Mouse (Mus musculus) adrenal gland, postnatal 36 days (tissue): ENCODE results near the gene Tatdn2. TPM values are rescaled to one million over a fixed set of nuclear protein-coding genes. Genes with fewer than 3 reads are reported as not detected.
"Not testable (repeated sequence)": the region's sequence is repeated elsewhere in the genome, so short reads cannot be mapped to it uniquely, and the experiment has no call there.

Experiments
- DNase-seq, 2 experiments: peaks; one replicate each; pipeline ENCODE4 v3.0.0; 2021; ENCODE audit warnings: mixed read lengths in 1 of 2
- total RNA-seq, 2 experiments: library from RNA; stranded (reverse); gene quantifications; 2 replicates each; pipeline ENCODE4 v1.2.3; 2021

Tatdn2 gene
- total RNA-seq, 2 experiments from 2014 or later, result 58.0 to 60.5 TPM

DNA sequence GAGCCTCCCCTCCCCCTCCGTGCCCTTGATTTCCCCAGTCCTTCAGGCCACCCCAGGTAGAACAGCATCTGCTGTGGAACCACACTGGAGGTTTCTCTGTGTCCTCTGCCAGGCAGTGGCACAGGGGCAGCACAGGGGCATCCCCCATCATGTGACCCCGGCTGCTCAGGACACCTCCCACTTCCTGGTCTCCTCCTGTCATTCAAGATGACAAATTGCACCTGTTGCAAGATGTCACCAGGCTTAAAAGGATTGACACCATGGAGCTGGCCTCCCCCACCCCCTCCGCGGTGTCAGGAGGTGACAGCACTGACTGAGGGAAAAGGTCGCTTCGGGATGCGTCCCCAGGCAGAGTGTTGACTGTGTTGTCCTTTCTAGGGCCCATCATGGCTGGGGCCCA, 27.0 kb upstream of the Tatdn2 start:
- DNase-seq, result no peak

- DNase-seq, result not testable (repeated sequence)
Observed at GRCm38 (mm10) chr6:113672029-113672428, 24.8 kb upstream of the Tatdn2 start.

DNA sequence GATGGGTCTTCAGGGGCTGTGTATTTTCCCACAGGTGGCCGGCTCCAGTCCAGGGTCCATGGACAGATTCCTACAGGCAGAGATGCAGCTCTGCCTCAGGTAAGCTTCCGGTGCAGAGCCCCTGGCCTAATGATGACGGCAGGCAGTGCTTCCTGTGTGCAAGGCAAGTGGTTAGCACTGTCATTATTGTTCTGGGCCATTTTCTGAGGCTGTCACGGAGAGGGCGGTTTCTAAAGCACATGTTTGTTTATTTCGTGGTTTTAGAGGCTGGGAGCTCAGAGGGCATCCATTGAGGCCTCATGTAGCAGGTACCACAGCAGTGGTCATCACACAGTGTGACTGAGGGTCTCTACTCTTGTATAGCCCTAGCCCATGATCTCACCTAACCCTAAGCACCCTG, 23.9 kb upstream of the Tatdn2 start:
- DNase-seq, result no peak

DNA sequence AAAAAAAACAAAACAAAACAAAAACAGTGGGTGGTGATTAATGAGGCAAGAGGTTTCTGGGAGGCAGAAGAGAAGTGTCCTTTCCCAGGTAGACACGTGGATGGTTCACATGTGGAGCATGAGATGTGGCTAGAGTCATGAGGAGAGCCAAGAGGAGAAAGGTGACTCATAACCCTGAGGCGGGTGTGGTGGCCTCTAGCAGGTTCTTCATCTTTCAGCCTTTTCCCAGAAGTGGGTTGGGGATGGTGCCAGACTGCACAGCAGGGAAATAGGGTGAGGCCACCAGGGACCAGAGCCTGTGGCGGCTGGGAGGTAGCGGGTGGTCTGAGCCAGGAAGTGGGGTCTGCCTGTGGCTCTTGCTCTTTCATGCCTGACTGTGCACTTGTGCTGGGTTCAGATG, 21.6 kb upstream of the Tatdn2 start:
- DNase-seq, result no peak

GRCm38 (mm10) chr6:113675991-113676390, 20.9 kb upstream of the Tatdn2 start:
- no peak for DNase-seq

DNA sequence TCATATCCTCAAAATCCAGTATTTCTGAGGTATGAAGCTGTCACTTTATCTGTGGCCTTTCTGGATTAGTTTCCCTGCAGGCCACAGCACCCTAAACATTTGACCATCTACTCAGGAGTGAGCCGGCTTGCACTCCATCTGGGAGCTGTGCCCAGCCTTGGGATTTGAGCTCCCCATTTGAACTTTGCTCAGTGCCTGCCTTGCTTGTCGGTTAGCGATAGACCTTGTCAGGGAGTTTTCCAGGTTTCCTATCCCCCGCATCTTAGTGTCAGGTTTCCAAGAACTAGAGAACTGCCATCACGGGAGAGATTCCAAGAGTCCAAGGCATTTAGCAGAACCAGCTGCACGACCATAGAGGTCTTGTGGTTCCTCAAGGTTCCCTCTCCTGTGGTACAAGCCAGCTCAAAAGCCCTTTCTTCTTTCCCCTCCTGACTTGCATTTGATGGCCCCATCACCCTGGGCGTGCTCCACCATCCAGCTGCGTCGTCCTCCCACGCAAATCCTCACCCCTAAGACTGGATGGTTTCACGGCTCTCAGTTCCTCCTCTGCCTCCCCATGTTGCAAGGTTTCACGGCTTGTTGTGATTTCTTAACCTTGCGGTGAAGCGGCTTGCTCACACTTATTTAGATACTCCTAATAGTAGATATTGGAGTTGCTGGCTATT, 19.6 kb upstream of the Tatdn2 start:
- DNase-seq, result no peak

GRCm38 (mm10) chr6:113678246-113679012, 18.4 kb upstream of the Tatdn2 start:
- DNase-seq, result no peak

DNA sequence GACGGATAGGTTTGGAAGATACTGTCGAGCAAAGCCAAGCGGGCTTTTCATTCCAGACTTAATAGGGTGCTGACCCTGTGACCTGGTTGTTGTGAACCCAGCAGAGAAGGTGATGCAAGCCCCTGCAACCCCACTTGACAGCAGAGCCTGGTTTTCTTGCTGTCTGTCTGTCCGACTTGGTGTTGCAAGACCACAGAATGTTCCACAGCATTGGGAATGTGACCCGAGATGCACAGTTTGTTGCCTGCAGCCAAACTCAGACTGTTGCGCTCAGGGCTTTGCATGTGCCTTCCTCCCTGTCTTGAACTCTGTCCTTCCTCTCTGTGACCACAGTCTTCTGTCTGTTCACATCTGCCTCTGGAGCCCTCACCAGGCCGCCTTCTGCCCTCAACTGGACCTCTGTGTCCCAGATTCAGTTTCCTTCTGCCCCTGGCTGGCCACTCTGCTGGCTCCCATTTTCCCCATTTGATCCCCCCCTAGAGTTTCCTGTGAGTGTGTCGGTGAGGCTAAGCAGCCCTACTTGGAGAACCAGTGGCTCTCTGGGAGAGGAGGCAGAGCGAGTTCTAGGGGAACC, 16.8 kb upstream of the Tatdn2 start:
- no peak for DNase-seq

DNA sequence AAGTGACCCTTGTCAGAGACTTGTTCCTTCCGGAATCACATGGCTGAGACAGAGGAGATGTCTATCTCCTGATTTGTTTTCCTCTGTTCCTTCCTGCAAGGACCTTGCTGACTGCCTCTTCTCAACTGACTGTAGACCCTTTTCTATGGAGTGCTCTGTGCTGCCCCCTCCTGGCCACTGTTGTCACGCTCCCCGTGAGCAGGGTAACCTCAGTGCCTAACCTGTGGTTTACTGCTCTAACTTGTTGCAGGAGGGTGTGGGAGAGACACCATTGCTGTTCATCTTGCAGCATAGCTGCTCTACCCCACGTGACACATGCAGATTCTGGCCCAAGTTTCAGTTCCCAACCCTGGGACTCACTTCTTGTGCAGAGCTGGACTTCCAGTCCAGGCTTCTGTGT, 15.6 kb upstream of the Tatdn2 start:
- DNase-seq, result peak; percentile 89 to 94

DNA sequence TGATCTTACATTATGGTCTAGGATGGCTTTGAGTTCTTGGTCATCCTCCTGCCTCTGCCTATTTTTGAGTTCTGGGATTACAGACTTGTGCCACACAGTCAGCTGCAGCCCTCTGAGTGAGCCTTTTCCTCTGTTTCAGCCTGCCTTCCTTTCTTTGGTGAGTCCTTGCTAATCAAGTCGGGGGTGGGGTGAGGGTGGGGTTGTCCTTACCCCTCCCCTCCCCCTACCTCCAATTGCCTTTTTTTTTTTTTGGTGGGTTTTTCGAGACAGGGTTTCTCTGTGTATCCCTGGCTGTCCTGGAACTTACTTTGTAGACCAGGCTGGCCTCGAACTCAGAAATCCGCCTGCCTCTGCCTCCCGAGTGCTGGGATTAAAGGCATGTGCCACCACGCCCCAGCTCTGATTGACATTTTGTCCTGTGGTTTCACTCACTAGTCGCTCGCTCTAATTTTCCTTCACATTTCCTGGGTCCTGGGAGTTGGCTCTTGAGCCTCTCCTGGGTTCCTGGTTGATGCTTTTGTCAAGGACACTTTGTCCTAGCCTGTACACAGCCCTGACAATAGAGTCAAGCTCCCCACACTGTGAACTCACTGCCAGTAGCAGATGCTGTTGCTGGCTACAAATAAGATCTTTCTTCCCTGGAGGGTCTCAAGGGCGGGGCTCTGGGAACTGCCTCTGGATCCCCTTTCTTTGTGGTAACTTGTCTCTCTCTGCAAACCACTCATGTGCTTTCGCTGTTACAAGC, 13.6 kb upstream of the Tatdn2 start:
- no peak for DNase-seq

DNA sequence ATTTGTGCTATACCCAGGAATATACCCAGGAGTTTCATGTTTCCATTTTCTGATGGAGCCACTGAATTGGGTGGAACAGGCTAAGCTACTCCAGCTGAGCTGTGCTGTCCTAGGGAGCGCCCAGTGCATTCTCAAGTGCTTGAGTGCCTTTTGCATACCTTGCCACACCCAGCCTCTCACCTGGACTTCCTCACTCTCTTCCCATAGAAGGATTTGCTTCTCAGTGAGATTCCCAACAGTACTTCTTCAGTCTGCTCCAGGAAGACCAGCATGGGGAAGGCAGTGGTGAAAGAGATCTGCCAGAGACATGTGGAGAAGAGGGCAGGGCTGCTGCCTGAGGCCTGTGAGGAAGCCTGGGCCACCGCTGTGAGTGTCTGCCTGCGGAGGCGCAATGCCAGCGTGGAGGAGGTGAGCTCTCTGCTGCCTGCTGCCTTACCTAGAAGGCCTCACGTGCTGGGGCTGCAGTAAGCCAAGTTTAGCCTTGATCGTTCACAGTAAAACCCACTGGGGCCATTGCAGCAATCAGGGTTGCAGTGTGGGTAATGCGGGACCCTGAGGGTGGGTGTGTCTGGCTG, 10.2 kb upstream of the Tatdn2 start:
- no peak for DNase-seq

- DNase-seq, result peak in 1 of 2 experiments; percentile 44
Observed at GRCm38 (mm10) chr6:113690008-113690399, 6.8 kb upstream of the Tatdn2 start.

- peak; percentile 65 to 82 for DNase-seq
Observed at GRCm38 (mm10) chr6:113690400-113691083, 6.3 kb upstream of the Tatdn2 start.

- DNase-seq, result no peak
Observed at GRCm38 (mm10) chr6:113691084-113691462, 5.8 kb upstream of the Tatdn2 start.

DNA sequence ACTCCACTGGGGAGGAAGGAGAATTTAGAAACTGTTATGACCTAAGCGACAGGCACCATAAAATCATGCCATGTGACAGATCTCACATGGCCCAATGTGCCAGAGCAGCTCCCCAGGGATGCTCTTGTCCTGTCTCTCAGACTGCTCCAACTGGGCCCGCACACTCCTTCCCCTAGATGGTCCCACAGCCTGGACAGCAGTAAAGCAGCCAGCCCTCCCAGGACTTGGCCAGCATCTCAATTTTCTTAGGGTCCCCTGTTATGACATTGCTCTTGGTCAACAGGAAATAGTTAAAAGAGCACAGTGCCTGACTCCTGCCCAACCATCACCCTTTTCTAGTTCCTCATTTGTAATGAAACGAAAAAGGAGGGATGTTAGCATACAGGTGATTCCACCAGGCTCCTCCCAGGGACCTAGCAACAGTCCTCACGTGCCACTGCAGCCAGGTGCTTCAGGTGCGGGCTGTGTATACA, 4.2 kb upstream of the Tatdn2 start:
- DNase-seq, result no peak

DNA sequence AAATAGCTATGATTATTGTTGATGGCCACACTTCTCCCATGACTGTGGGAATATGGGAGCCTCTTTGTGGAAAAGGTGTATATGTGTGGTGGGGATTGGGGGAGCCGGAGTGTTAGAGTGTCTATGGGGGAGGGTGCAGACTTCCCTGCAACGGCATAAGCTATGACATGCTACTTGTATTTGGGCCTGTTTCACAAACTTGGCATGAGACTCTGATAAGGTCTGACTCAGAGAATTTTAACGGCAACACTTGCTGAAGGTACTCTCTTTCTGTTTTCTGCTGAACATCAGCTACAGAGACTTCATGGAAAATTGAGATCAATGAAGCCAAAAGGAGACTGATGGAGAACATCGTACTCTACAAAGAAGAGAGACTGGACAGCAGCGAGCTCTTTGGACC, 3.5 kb upstream of the Tatdn2 start:
- DNase-seq, result no peak

DNA sequence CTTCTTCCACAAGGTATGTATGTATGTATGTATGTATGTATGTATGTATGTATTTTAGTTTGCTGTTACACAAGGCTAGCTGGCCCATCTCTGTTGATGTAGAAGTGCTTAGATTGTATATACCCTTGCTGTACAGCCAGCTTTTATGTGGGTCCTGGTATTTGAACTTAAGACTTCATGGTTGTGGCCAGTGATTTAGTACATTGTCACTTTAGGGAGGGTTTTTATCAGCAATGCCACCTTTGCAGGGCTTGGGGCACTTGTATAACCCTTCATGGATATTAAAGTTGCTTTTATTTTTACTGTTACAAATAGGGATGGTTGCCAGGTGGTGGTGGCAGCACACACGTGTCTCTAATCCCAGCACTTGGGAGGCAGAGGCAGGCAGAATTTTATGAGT, 1.6 kb upstream of the Tatdn2 start:
- no peak for DNase-seq

DNA sequence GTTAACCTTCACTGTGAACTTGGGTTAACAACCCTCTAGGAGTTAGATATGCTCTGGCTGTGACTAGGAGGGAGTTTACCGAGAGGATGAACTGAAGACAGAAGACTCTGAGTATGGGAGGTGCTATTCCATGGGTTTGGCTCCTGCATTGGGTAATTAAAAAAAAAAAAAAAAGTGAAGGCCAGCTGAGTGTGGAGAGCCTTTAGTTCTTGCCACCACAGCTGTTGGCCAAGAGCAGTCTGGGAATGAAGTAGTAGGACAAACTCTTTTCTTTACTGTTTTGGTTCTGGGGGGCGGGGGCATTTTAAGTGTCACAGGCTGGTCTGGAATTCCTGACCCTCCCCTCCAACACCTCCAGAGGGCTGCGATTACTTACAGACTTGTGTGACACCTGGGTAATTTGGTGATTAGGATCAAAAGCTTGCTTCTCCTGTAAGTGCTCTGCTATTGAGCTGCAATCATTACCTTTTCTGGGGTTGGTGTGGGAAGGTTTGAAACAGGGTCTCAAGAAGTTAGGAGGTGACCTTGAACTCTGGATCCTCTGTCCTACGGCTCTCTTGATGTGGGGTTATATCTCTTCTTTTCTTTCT, 989 bp upstream of the Tatdn2 start:
- no peak for DNase-seq

- peak; percentile 59 to 65 for DNase-seq
Observed at GRCm38 (mm10) chr6:113697222-113698205, 664 bp downstream of the Tatdn2 start.

GRCm38 (mm10) chr6:113712718-113713117, 15.9 kb downstream of the Tatdn2 start:
- DNase-seq, result no peak
